16 mouse cellular contexts compared by ENCODE assay signal in the genomic region with DNA sequence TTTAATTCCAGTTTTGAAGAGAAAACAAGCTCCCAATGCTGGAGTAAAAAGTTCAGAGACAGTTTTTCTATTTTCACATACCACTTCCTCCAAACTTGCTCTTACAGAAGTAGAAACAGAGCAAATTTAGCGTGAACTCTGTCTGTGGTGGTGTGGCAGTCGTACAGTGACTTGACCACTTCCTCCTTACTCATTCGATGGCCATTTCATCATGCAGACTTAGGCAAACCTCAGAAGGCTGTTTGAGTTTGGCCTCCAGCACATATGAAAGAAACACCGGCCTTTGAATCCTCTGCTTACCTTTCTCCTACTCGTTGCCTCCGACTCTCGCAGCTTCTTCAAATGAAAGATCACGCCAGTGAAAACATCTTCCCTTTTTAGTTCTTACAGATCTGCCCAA.
DNase-seq lines count a peak whose midpoint lies in the region; ATAC-seq and TF ChIP-seq lines count a peak whose summit lies in the region.
"Had no signal": no experiment of that assay in that cellular context is flagged by ENCODE, and none has a peak within 500 bp of the region (broad histone marks: within the 10 kb centered on the region; RNA-seq: fewer than 3 reads in every experiment).

No protein-coding gene starts in this region.

- H3K36me3 ChIP-seq in liver, embryonic 12.5 days = no peaks in the 10 kb centered on the region
- no peaks in the 10 kb centered on the region for H3K36me3 ChIP-seq in CH12.LX (replicated peaks in 1 of 2; ENCODE audit: control insufficient read depth in 1 of 2, insufficient read depth in 1 of 2, low read length in 1 of 2)
- H3K36me3 ChIP-seq in forebrain, embryonic 11.5 days (ENCODE audit: control insufficient read depth, insufficient read depth, low read length) = no peaks in the 10 kb centered on the region
- H3K36me3 ChIP-seq in hindbrain, embryonic 16.5 days (ENCODE audit: control insufficient read depth, insufficient read depth, low read length) = no peaks in the 10 kb centered on the region
- H3K36me3 ChIP-seq: heart, embryonic 13.5 days; kidney, embryonic 15.5 days had no signal

- no peak overlapping the region for H3K9ac ChIP-seq in liver, embryonic 12.5 days
- no peak overlapping the region for H3K9ac ChIP-seq in CH12.LX (ENCODE audit: insufficient read depth, low read depth)
- no peak overlapping the region for H3K9ac ChIP-seq in forebrain, embryonic 11.5 days (ENCODE audit: low read length)
- H3K9ac ChIP-seq in hindbrain, embryonic 16.5 days (ENCODE audit: low read depth, low read length) = no peak overlapping the region
- H3K9ac ChIP-seq: heart, embryonic 13.5 days; hindbrain, embryonic 14.5 days; kidney, embryonic 15.5 days had no signal

- in situ Hi-C loops in CH12.LX (cut with MboI; ENCODE audit: low pct_ligation_motif_present, low pct_unique_long_range_greater_than_20kb, low sequenced_read_pairs) = no loop called here

- H3K79me2 ChIP-seq in CH12.LX (replicated peaks; ENCODE audit: control insufficient read depth, extremely low read depth, insufficient read depth, poor library complexity, severe bottlenecking) = no peaks in the 10 kb centered on the region

- DNase-seq in liver = peak; percentile 3
- DNase-seq in CH12.LX (ENCODE audit: extremely low read depth) = peak; percentile 45
- DNase-seq in gonadal fat pad, adult 2 months (ENCODE audit: low read depth) = peak; percentile 9
- peak; percentile 12 to 30 for DNase-seq in monocyte, adult 2 months (ENCODE audit: low read depth in 1 of 2, low spot score in 2 of 2)
- no peak for DNase-seq in cerebellum, adult 11 months
- no peak for DNase-seq in forebrain, embryonic 11.5 days (ENCODE audit: low spot score)
- DNase-seq: adrenal gland, postnatal 36 days; cerebellum, adult 2 months; embryo, embryonic 11 days; left cerebral cortex, postnatal 4 days had no signal

- TF ChIP-seq POLR2A in CH12.LX (IDR thresholded peaks at IDR 0.05; ENCODE audit: low read depth, low read length) = no peak

- no peak for TF ChIP-seq RAD21 in CH12.LX (IDR thresholded peaks at IDR 0.05; ENCODE audit: low read depth, low read length)

- dilution Hi-C loops in CH12.LX (cut with MboI; ENCODE audit: extremely low pct_ligation_motif_present, extremely low pct_unique_long_range_greater_than_20kb, low sequenced_read_pairs) = no loop called here

- no peak overlapping the region for H3K4me2 ChIP-seq in liver, embryonic 12.5 days
- H3K4me2 ChIP-seq in CH12.LX (ENCODE audit: insufficient read depth, low read depth, poor library complexity, severe bottlenecking) = no peak overlapping the region
- H3K4me2 ChIP-seq in forebrain, embryonic 11.5 days (ENCODE audit: low read depth, low read length, severe bottlenecking) = no peak overlapping the region
- H3K4me2 ChIP-seq in hindbrain, embryonic 16.5 days (ENCODE audit: low read length) = no peak overlapping the region
- H3K4me2 ChIP-seq: heart, embryonic 13.5 days; hindbrain, embryonic 14.5 days; kidney, embryonic 15.5 days had no signal

- no peak; the same call in 1 of the 2 replicates for TF ChIP-seq EP300 in CH12.LX (IDR thresholded peaks at IDR 0.05; ENCODE audit: low read length)

- TF ChIP-seq CTCF in CH12.LX (conservative IDR thresholded peaks at IDR 0.05 in 1 of 2, IDR thresholded peaks at IDR 0.05 in 1 of 2; ENCODE audit: low read depth in 2 of 2, low read length in 2 of 2) = no peak

- WGBS in liver, embryonic 12.5 days (ENCODE audit: insufficient replicate concordance) = 23% methylated on average over 8 of the region's 8 CpGs
- 92% methylated on average over 8 of the region's 8 CpGs for WGBS in forebrain, embryonic 11.5 days
- WGBS in hindbrain, embryonic 16.5 days = 86% methylated on average over 8 of the region's 8 CpGs

- no peak overlapping the region for H3K27ac ChIP-seq in liver, embryonic 12.5 days
- no peak overlapping the region for H3K27ac ChIP-seq in CH12.LX (ENCODE audit: insufficient read depth, low read depth)
- H3K27ac ChIP-seq in forebrain, embryonic 11.5 days (ENCODE audit: low read depth, low read length) = no peak overlapping the region
- H3K27ac ChIP-seq in hindbrain, embryonic 16.5 days (ENCODE audit: low read depth, low read length) = no peak overlapping the region
- H3K27ac ChIP-seq: heart, embryonic 13.5 days; hindbrain, embryonic 14.5 days; kidney, embryonic 15.5 days; stomach, postnatal 0 days had no signal

- H3K4me3 ChIP-seq in liver, embryonic 12.5 days = no peak overlapping the region
- no peak overlapping the region for H3K4me3 ChIP-seq in CH12.LX (replicated peaks in 1 of 3; ENCODE audit: low read depth in 2 of 3, low read length in 2 of 3, poor library complexity in 1 of 3)
- no peak overlapping the region for H3K4me3 ChIP-seq in forebrain, embryonic 11.5 days (ENCODE audit: low read depth, low read length)
- no peak overlapping the region for H3K4me3 ChIP-seq in hindbrain, embryonic 16.5 days (ENCODE audit: low read length)
- H3K4me3 ChIP-seq: heart, embryonic 13.5 days; kidney, embryonic 15.5 days had no signal

- H3K4me1 ChIP-seq in liver, embryonic 12.5 days = no peaks in the 10 kb centered on the region
- H3K4me1 ChIP-seq in CH12.LX (ENCODE audit: control insufficient read depth in 1 of 2, insufficient read depth in 2 of 2) = no peaks in the 10 kb centered on the region
- no peaks in the 10 kb centered on the region for H3K4me1 ChIP-seq in forebrain, embryonic 11.5 days (replicated peaks; ENCODE audit: control insufficient read depth, insufficient read depth, low read length)
- H3K4me1 ChIP-seq in hindbrain, embryonic 16.5 days (ENCODE audit: control insufficient read depth, insufficient read depth, low read depth, low read length) = no peaks in the 10 kb centered on the region
- H3K4me1 ChIP-seq: heart, embryonic 13.5 days; kidney, embryonic 15.5 days had no signal

- no peak for ATAC-seq in liver, embryonic 12.5 days
- ATAC-seq in forebrain, embryonic 11.5 days (replicated peaks; ENCODE audit: low FRiP score) = no peak
- no peak for ATAC-seq in hindbrain, embryonic 16.5 days

- no peaks in the 10 kb centered on the region for H3K9me3 ChIP-seq in liver, embryonic 12.5 days (replicated peaks)
- peaks cover 49% of the 10 kb centered on the region for H3K9me3 ChIP-seq in CH12.LX (replicated peaks; ENCODE audit: low read length)
- H3K9me3 ChIP-seq in forebrain, embryonic 11.5 days (ENCODE audit: control insufficient read depth, low read length) = no peaks in the 10 kb centered on the region
- no peaks in the 10 kb centered on the region for H3K9me3 ChIP-seq in hindbrain, embryonic 16.5 days (ENCODE audit: control insufficient read depth, low read length)
- H3K9me3 ChIP-seq: heart, embryonic 13.5 days; kidney, embryonic 15.5 days had no signal

- no peaks in the 10 kb centered on the region for H3K27me3 ChIP-seq in liver, embryonic 12.5 days (replicated peaks)
- H3K27me3 ChIP-seq in CH12.LX (replicated peaks) = no peaks in the 10 kb centered on the region
- H3K27me3 ChIP-seq in forebrain, embryonic 11.5 days (ENCODE audit: control insufficient read depth, insufficient read depth, low read length) = no peaks in the 10 kb centered on the region
- H3K27me3 ChIP-seq in hindbrain, embryonic 16.5 days (replicated peaks; ENCODE audit: control insufficient read depth, insufficient read depth, low read length) = no peaks in the 10 kb centered on the region
- H3K27me3 ChIP-seq: kidney, embryonic 15.5 days had no signal

TF ChIP-seq in CH12.LX, 34 proteins besides CTCF, POLR2A, EP300 and RAD21:
- TF ChIP-seq NRF1 (IDR thresholded peaks at IDR 0.05; ENCODE audit: low read depth, low read length) (no peak), RCOR1 (conservative IDR thresholded peaks at IDR 0.05; ENCODE audit: low read depth, low read length) (no peak), NELFE (IDR thresholded peaks at IDR 0.05; ENCODE audit: low read depth, low read length) (no peak), BHLHE40 (IDR thresholded peaks at IDR 0.05; ENCODE audit: low read depth, low read length) (no peak), TBP (conservative IDR thresholded peaks at IDR 0.05; ENCODE audit: low read depth, low read length) (no peak), SMC3 (IDR thresholded peaks at IDR 0.05; ENCODE audit: low read depth, low read length) (no peak), HCFC1 (IDR thresholded peaks at IDR 0.05; ENCODE audit: low read depth, low read length) (no peak), UBTF (IDR thresholded peaks at IDR 0.05; ENCODE audit: low read depth, low read length) (no peak), CHD2 (IDR thresholded peaks at IDR 0.05; ENCODE audit: low read length) (no peak), JUND (conservative IDR thresholded peaks at IDR 0.05; ENCODE audit: low read depth, low read length) (no peak), IRF4 (IDR thresholded peaks at IDR 0.05; ENCODE audit: low read depth, low read length) (no peak), USF2 (conservative IDR thresholded peaks at IDR 0.05; ENCODE audit: low read depth, low read length) (no peak), MAZ (IDR thresholded peaks at IDR 0.05; ENCODE audit: low read depth, low read length) (no peak), MAFK (IDR thresholded peaks at IDR 0.05; ENCODE audit: insufficient replicate concordance, low read length) (no peak), MEF2A (IDR thresholded peaks at IDR 0.05; ENCODE audit: borderline replicate concordance, low read depth, low read length) (no peak), ETS1 (conservative IDR thresholded peaks at IDR 0.05; ENCODE audit: low read depth, low read length) (no peak), ELF1 (IDR thresholded peaks at IDR 0.05; ENCODE audit: low read depth, low read length) (no peak), MYC (IDR thresholded peaks at IDR 0.05; ENCODE audit: low read depth, low read length) (no peak)

Comparison
In these comparisons a context has a peak if more than half of its experiments do, and no peak if none do; other contexts are left out.
1. DNase-seq: peak in liver (single experiment), CH12.LX (single experiment), gonadal fat pad, adult 2 months (single experiment) and monocyte, adult 2 months (2 of 2); none in cerebellum, adult 11 months (single experiment) and forebrain, embryonic 11.5 days (single experiment).